Mouse (Mus musculus): Measurements from ENCODE around the gene Mast4. TPM values are rescaled to one million over a fixed set of nuclear protein-coding genes. Genes with fewer than 3 reads are reported as not detected.

Mast4 gene
- total and polyA plus RNA-seq, 3 experiments = 2.7 to 7.0 TPM; not detected in 1

GRCm38 (mm10) chr13:102991928-102992327 lies 342.4 kb downstream of the Mast4 start:
- TF ChIP-seq CTCF (IDR thresholded peaks at IDR 0.05 in 2 of 3, conservative IDR thresholded peaks at IDR 0.05 in 1 of 3; ENCODE audit: control insufficient read depth in 1 of 3, insufficient read depth in 1 of 3, low read depth in 2 of 3, low read length in 3 of 3, poor library complexity in 1 of 3, severe bottlenecking in 1 of 3) = no peak
- no peak for TF ChIP-seq TAL1 (IDR thresholded peaks at IDR 0.05; ENCODE audit: low read length)
- no peak for TF ChIP-seq CHD1 (IDR thresholded peaks at IDR 0.05; ENCODE audit: low read depth, low read length)
- TF ChIP-seq KAT2A (conservative IDR thresholded peaks at IDR 0.05; ENCODE audit: low read depth, low read length) = no peak
- no peak for TF ChIP-seq GATA1 (IDR thresholded peaks at IDR 0.05; ENCODE audit: low read depth, low read length)
- no peak for TF ChIP-seq POLR2AphosphoS5 (IDR thresholded peaks at IDR 0.05; ENCODE audit: borderline replicate concordance, low read depth, low read length)
- no peak for TF ChIP-seq SMC3 (IDR thresholded peaks at IDR 0.05; ENCODE audit: low read depth, low read length)
- TF ChIP-seq E2F4 (IDR thresholded peaks at IDR 0.05; ENCODE audit: borderline replicate concordance, low read depth, low read length) = no peak
- TF ChIP-seq TBP (IDR thresholded peaks at IDR 0.05; ENCODE audit: low read depth, low read length) = no peak
- TF ChIP-seq MAX (IDR thresholded peaks at IDR 0.05; ENCODE audit: low read length) = no peak
- TF ChIP-seq JUND (IDR thresholded peaks at IDR 0.05; ENCODE audit: low read depth, low read length) = no peak
- TF ChIP-seq CHD2 (IDR thresholded peaks at IDR 0.05; ENCODE audit: low read length) = no peak
- no peak for TF ChIP-seq MAZ (IDR thresholded peaks at IDR 0.05; ENCODE audit: low read depth, low read length)
- TF ChIP-seq MXI1 (IDR thresholded peaks at IDR 0.05; ENCODE audit: low read depth, low read length) = no peak
- no peak for TF ChIP-seq RCOR1 (IDR thresholded peaks at IDR 0.05; ENCODE audit: low read depth, low read length)
- TF ChIP-seq USF1 (IDR thresholded peaks at IDR 0.05; ENCODE audit: low read depth, low read length) = no peak
- TF ChIP-seq GABPA (IDR thresholded peaks at IDR 0.05; ENCODE audit: low read depth, low read length) = no peak
- H3K27ac ChIP-seq (ENCODE audit: control insufficient read depth, low read depth, low read length) = no peak overlapping the region

GRCm38 (mm10) chr13:102991196-102991595 lies 343.1 kb downstream of the Mast4 start:
- no peak overlapping the region for H3K27ac ChIP-seq (ENCODE audit: control insufficient read depth, low read depth, low read length)

More at GRCm38 (mm10) chr13:102991928-102992327, 342.4 kb downstream of the Mast4 start:
- no peak for DNase-seq (ENCODE audit: low read depth, low spot score)
- H3K9ac ChIP-seq (ENCODE audit: control insufficient read depth, low read depth, low read length, poor library complexity, severe bottlenecking) = no peak overlapping the region
- peaks cover 0 to 2% of the 10 kb centered on the region in 2 experiments; a peak in 2 of 4 replicates for H3K27me3 ChIP-seq (ENCODE audit: control insufficient read depth in 1 of 2, insufficient read depth in 2 of 2, low read length in 2 of 2)
- no peak overlapping the region for H3K4me3 ChIP-seq (ENCODE audit: control insufficient read depth in 1 of 2, insufficient read depth in 1 of 2, low read depth in 2 of 2, low read length in 2 of 2)
- H3K79me2 ChIP-seq (ENCODE audit: control insufficient read depth, insufficient read depth, low read length, poor library complexity) = no peaks in the 10 kb centered on the region
- H3K36me3 ChIP-seq (ENCODE audit: control insufficient read depth in 1 of 2, insufficient read depth in 2 of 2, low read length in 2 of 2) = no peaks in the 10 kb centered on the region
- no peaks in the 10 kb centered on the region for H3K4me1 ChIP-seq (ENCODE audit: control insufficient read depth in 1 of 2, insufficient read depth in 2 of 2, low read length in 2 of 2)
- H3K9me3 ChIP-seq (replicated peaks; ENCODE audit: insufficient read depth, low read length) = no peaks in the 10 kb centered on the region

More at GRCm38 (mm10) chr13:102991196-102991595, 343.1 kb downstream of the Mast4 start:
- no peak for DNase-seq (ENCODE audit: low read depth, low spot score)
- peaks cover 0 to 2% of the 10 kb centered on the region in 2 experiments; a peak in 2 of 4 replicates for H3K27me3 ChIP-seq (ENCODE audit: control insufficient read depth in 1 of 2, insufficient read depth in 2 of 2, low read length in 2 of 2)
- TF ChIP-seq USF2 (IDR thresholded peaks at IDR 0.05; ENCODE audit: borderline replicate concordance in 1 of 2, insufficient read depth in 1 of 2, low read depth in 1 of 2, low read length in 2 of 2) (no peak), E2F4 (IDR thresholded peaks at IDR 0.05; ENCODE audit: borderline replicate concordance, low read depth, low read length) (no peak), USF1 (IDR thresholded peaks at IDR 0.05; ENCODE audit: low read depth, low read length) (no peak), SMC3 (IDR thresholded peaks at IDR 0.05; ENCODE audit: low read depth, low read length) (no peak), BHLHE40 (IDR thresholded peaks at IDR 0.05; ENCODE audit: borderline replicate concordance, low read depth, low read length) (no peak), RCOR1 (IDR thresholded peaks at IDR 0.05; ENCODE audit: low read depth, low read length) (no peak), MEF2A (IDR thresholded peaks at IDR 0.05; ENCODE audit: extremely low read depth, insufficient replicate concordance, low read depth, low read length, poor library complexity, severe bottlenecking) (no peak), CTCF (IDR thresholded peaks at IDR 0.05 in 2 of 3, conservative IDR thresholded peaks at IDR 0.05 in 1 of 3; ENCODE audit: control insufficient read depth in 1 of 3, insufficient read depth in 1 of 3, low read depth in 2 of 3, low read length in 3 of 3, poor library complexity in 1 of 3, severe bottlenecking in 1 of 3) (no peak), ETS1 (IDR thresholded peaks at IDR 0.05; ENCODE audit: low read depth, low read length) (no peak), NELFE (IDR thresholded peaks at IDR 0.05; ENCODE audit: low read depth, low read length) (no peak), ZNF384 (IDR thresholded peaks at IDR 0.05; ENCODE audit: low read depth, low read length) (no peak), MXI1 (IDR thresholded peaks at IDR 0.05; ENCODE audit: low read depth, low read length) (no peak), POLR2AphosphoS5 (IDR thresholded peaks at IDR 0.05; ENCODE audit: borderline replicate concordance, low read depth, low read length) (no peak)
- no peak overlapping the region for H3K9ac ChIP-seq (ENCODE audit: control insufficient read depth, low read depth, low read length, poor library complexity, severe bottlenecking)
- H3K79me2 ChIP-seq (ENCODE audit: control insufficient read depth, insufficient read depth, low read length, poor library complexity) = no peaks in the 10 kb centered on the region
- no peaks in the 10 kb centered on the region for H3K36me3 ChIP-seq (ENCODE audit: control insufficient read depth in 1 of 2, insufficient read depth in 2 of 2, low read length in 2 of 2)
- H3K9me3 ChIP-seq (replicated peaks; ENCODE audit: insufficient read depth, low read length) = no peaks in the 10 kb centered on the region
- no peaks in the 10 kb centered on the region for H3K4me1 ChIP-seq (ENCODE audit: control insufficient read depth in 1 of 2, insufficient read depth in 2 of 2, low read length in 2 of 2)
- H3K4me3 ChIP-seq (ENCODE audit: control insufficient read depth in 1 of 2, insufficient read depth in 1 of 2, low read depth in 2 of 2, low read length in 2 of 2) = no peak overlapping the region

All from MEL (cell line).